Mouse (Mus musculus) kidney, embryonic 16.5 days (tissue): Measurements from ENCODE around the gene Amph. TPM values are rescaled to one million over a fixed set of nuclear protein-coding genes. Genes with fewer than 3 reads are reported as not detected.

Experiments used
- ATAC-seq: fragments of 200-750 bp; cut with Nextera tagmentation; 2 replicates; pipeline ENCODE4 v1.8.0; 2017; ENCODE audit warnings: moderate TSS enrichment; ENCODE audit not compliant: low FRiP score, low TSS enrichment
- H3K27ac ChIP-seq: fragments of 300-500 bp; sonication (generic); 2 replicates; pipeline ENCODE4 v1.5.1; 2014; ENCODE audit warnings: low read length
- H3K27me3 ChIP-seq: fragments of 300-500 bp; sonication (generic); 2 replicates; pipeline ENCODE4 v1.6.1; 2014; ENCODE audit warnings: low read length, control low read depth, mixed read lengths; ENCODE audit not compliant: insufficient read depth
- H3K36me3 ChIP-seq: fragments of 300-500 bp; sonication (generic); 2 replicates; pipeline ENCODE4 v1.6.1; 2014; ENCODE audit warnings: low read length, control low read depth, mixed read lengths; ENCODE audit not compliant: insufficient read depth
- H3K4me1 ChIP-seq: fragments of 300-500 bp; sonication (generic); 2 replicates; pipeline ENCODE4 v1.6.1; 2014; ENCODE audit warnings: low read length, control low read depth, mixed read lengths; ENCODE audit not compliant: insufficient read depth
- H3K4me2 ChIP-seq: fragments of 300-500 bp; sonication (generic); replicated peaks from 2 replicates; pipeline ENCODE4 v1.6.1; 2014; ENCODE audit warnings: low read depth, low read length
- H3K4me3 ChIP-seq: fragments of 300-500 bp; sonication (generic); 2 replicates; pipeline ENCODE4 v1.5.1; 2014; ENCODE audit warnings: mild to moderate bottlenecking, low read length
- H3K9ac ChIP-seq: fragments of 300-500 bp; sonication (generic); replicated peaks from 2 replicates; pipeline ENCODE4 v1.6.1; 2014; ENCODE audit warnings: low read length
- H3K9me3 ChIP-seq: fragments of 300-500 bp; sonication (generic); 2 replicates; pipeline ENCODE4 v1.6.1; 2016; ENCODE audit warnings: low read length, control low read depth
- whole genome bisulfite sequencing: fragments of 180-500 bp; shearing (Covaris S2); extraction: QIAGEN DNeasy Blood & Tissue Kit; methylation state at CpG from one replicate; pipeline ENCODE4 v1.1.7; 2014; 5-methylcytosine and 5-hydroxymethylcytosine counted together
- polyA plus RNA-seq: library from polyadenylated mRNA; unstranded; fragments of >200 nt; fragmentation: Nextera tagmentation; extraction: Ambion mirVana; gene quantifications from 2 replicates; pipeline ENCODE4 v1.2.1, GENCODE M21; 2015

Gene Amph
- polyA plus RNA-seq, 1 experiment from 2014 or later: 10.6 TPM

- Histone ChIP-seq H3K27ac (no peak overlapping the region), H3K9me3 (no peaks in the 10 kb centered on the region), H3K36me3 (no peaks in the 10 kb centered on the region), H3K27me3 (no peaks in the 10 kb centered on the region), H3K4me2 (no peak overlapping the region), H3K4me3 (no peak overlapping the region), H3K9ac (no peak overlapping the region), H3K4me1 (no peaks in the 10 kb centered on the region)
- 60% methylated on average over 1 of the region's 1 CpGs for WGBS
- ATAC-seq: no peak
Observed at GRCm38 (mm10) chr13:19195456-19195855, 247.5 kb downstream of the Amph start.

Other genes with a start within 250 kb of the Amph start
- 70.1 and 72.2 TPM in 2 replicates for gene Vps41, start 230.9 kb upstream of the Amph start, polyA plus RNA-seq